Mouse (Mus musculus) cortical plate, adult 2 months (tissue): Measurements from ENCODE around the gene Myl10.

Experiments used
- CTCF ChIP-seq: fragments of 200-500 bp; IDR thresholded peaks from 2 replicates; pipeline ENCODE4 v1.5.1; 2011; ENCODE audit warnings: mild to moderate bottlenecking, control low read depth, low read length; ENCODE audit not compliant: insufficient read depth; ENCODE audit errors: extremely low read depth
- POLR2A ChIP-seq: fragments of 200-500 bp; IDR thresholded peaks from 2 replicates; pipeline ENCODE4 v1.6.1; 2011; ENCODE audit warnings: mild to moderate bottlenecking, low read length, control low read depth; ENCODE audit not compliant: insufficient read depth; ENCODE audit errors: extremely low read depth

GRCm38 (mm10) chr5:136708116-136708515, 15.2 kb downstream of the Myl10 start:
- TF ChIP-seq POLR2A (no peak), CTCF (no peak)
